Mouse (Mus musculus): ENCODE measurements around the gene Ube3a.

Gene Ube3a

DNA sequence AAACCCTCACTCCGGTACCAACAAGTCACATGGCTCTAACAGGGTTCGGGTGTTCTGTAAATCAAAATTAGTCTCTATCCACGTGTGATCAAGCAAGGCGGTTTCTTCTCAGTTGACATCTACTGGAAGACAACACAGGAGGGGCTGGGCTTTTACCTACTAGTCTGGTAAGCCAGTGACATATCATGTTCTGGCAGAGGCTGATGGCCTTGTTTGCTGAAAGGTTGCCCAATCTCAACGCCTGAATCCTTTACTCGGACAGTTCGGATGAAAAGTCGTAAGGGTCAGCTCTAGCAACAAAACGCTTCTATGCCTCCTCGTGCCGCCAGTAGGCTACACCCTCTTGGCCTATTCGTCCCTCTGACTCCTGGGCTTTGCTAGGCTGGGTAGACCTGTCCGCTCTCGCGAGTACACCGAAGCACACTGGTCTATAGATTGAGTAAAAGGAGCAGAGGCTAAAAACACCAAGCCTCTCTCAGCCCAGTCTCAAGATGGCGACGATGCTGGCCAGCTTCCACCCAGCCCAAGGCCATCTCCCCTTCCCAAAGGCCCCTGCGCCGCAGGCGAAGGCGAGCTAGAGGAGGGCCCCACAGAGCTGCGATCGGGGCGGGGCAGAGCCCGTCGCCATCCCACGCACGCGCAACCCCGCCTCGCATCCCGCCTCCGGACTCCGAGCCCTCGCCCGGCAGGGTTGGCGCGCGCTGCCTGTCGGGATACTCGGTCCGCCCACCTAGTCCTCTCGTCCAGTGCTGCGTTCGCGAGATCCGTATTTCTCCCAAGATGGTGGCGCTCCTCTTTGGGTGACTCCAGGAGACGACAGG is at the start of gene Ube3a:
Ube3a (plus strand) TSS at position 706 of the 821 bp plus-strand sequence.
- peak; percentile 97 for DNase-seq (ENCODE audit: low spot score)

DNA sequence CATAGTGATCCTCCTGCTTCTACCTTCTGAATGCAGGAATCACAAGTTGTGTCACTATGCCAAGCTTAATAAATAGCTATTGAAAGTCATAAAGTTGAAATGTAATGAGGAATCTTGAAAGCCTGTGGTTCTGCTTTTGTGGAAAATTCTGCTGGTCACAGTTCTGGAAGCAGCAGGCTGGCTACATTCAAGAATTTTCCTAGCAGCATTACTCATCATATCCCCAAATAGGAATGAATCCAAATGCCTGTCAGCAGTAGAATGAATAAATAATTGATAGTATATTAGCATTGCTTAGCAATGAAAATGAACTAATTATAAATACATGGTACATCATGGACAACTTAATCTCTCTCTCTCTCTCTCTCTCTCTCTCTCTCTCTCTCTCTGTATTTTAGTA is 35.7 kb upstream of the Ube3a start:
- DNase-seq (ENCODE audit: low spot score) = no peak

DNA sequence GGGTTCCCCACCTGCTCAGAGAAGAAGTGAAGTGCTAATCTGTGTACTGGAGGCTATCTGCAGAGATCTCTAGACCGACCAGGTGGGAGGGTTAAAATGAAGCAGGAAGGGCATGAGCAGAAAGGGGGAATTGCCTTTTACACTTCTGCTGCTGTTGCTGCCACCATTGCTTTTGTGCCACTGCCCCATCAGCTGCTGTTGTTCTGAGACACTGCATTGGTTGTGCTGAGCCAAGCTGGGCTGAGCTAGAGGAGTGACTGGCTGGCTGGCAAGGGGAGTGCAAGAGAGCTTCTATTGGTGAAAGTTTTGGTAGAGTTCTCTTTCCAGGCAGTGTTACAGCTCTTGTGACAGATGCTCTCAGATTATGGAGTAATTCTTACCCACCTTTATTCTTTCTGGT is 13.6 kb upstream of the Ube3a start:
- no peak for DNase-seq (ENCODE audit: low spot score)

DNA sequence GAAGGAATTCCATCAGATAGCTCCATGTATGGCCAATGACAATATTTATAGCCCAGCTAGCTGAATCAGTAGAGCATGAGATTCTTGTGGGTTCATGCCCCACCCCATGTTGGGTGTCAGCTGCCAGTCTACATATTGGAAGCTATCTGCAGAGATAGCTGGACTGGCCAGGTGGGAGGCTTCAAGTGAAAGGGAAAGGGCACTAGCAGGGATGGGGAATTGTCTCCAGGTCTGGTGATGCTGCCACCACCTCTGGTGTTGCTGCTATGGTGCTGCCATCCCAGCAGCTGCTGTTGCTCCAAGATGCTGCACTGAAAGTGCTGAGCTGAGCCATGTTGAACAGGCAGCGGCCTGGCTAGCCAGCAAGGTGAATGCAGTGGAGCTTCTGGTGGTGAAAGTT is 7.3 kb upstream of the Ube3a start:
- DNase-seq (ENCODE audit: low spot score) = no peak

DNA sequence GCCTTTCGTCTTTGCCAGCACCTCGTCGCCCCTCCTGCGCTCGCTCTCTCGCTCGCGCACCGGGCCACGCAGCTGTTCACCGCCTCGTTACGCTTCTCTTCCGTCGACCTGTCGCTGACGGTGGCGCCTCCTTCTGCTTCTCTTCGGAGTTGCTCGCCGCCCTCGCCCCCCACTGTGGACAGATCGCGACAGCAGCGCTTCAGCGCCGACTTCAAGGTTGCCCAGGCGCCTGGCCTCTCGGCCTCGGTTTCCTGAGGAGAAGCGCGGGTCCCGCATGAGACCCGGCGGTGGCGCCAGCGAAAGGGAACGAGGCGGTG is 274 bp downstream of the Ube3a start:
- DNase-seq (ENCODE audit: low spot score) = no peak

DNA sequence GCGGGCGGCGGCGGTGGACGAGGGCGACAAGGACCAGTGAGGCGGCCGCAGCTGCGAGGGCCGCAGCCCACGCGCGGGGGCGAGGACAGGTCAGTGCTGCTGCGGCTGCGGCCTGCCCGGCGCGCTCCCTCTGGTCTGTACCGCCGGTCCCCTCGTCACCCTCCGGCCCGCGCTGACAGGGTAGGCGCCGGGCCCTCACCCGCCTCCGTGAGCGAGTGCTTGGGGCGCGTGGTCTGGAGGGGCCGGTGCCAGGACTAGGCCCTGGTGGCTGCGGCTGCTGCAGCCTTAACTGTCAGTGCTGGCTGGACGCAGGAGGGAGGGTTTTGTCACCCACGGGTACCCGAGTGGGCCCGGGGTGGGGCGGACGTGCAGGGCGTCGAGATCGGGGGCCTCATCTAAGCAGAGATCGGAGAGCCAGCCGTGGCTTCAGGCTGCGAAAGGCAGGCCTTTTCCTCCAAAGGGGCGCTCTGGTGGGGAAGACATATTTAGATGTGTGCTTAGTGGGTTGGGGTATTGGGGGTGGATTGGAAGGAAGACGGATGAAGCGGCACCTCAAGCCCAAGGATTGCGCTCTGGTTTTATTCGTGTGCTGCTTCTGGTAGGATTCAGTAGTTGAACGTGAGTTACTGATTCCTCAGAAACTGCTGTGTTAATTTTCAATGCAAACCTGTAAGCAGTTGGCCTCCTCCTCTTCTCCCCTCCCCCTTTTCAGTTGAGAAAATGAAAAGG is 797 bp downstream of the Ube3a start:
- peak; percentile 45 for DNase-seq (ENCODE audit: low spot score)

DNA sequence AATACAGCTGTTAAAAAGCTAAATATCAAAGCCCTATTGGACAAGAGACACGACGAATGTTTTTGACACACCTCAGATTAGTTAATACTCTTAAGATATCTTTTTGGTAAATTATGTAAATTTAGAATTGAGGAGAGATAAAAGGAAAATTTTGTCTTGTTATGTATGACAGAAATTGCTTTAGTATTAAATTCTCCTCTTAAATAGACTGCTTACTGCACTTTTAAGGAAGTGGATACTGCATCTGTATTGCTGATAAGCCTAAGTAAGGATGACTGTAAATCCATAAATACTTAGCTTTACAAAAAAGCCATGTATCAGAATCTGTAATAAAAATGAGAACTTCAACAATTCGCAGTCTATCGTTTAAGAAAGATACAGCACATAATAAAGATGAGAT is 1.8 kb downstream of the Ube3a start:
- DNase-seq (ENCODE audit: low spot score) = no peak

DNA sequence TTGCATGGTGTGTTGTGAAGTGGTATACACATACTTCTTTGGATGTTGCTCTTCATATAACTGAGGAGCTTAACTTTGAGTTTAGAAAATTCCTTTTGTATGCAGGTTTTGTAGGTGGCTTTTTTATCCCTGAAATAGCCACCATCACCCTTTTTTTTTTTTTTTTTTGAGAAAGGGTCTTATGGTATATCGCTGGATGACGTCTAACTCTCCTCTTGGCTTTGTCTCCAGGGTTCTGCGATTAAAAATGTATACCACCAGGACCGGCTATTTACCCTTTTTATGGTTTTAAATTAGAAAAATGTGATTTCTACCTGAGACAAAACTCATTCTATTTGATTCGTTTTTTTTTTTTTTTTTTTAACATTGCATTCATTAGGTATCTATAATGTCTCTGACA is 2.2 kb downstream of the Ube3a start:
- no peak for DNase-seq (ENCODE audit: low spot score)

DNA sequence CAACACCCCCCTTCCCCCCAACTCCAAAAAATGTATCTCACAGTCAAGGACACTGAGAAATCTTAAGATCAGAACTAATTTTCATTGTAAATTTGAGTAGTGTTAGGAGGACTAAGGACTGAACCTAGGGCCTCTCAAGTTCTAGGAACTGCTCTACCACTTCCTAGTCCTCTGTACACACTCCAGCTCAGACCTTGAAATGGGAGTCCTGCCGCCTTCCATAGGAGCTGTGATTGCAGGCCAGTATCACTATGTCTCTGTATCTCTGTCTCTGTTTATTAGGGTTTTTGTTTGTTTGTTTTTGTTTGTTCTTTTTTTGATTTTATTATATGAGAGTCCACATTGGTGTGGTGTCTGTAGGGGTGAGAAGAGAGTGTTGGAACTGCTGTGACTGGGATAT is 3.4 kb downstream of the Ube3a start:
- no peak for DNase-seq (ENCODE audit: low spot score)

DNA sequence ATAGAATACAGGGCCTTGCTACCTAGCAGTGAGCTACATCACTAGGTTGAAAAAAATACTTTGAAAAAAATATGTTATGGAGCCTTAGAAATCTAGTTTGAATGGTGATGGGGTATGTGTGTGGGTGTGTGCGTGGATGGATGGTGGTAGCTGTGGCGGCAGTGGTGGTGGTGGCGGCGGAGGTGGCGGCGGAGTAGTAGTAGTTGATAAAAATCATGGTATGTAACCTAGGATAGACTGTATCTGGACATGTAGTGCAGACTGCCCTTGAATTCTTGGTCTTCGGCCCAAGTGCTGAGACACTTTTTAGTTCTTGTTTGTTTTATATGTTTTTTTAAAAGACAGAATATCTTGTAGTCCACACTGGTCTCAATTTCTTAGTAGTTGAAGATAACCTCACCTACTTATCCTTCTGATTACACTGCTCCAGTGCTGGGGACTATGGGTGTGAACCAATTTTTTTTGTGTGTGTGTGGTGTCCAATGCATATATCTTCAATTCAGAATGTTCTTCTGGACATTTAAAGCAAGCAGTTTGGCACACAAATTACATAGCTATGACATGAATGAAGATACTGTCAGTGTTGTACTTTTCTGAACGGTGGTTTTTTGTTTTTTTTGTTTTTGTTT is 6.3 kb downstream of the Ube3a start:
- no peak for DNase-seq (ENCODE audit: low spot score)

DNA sequence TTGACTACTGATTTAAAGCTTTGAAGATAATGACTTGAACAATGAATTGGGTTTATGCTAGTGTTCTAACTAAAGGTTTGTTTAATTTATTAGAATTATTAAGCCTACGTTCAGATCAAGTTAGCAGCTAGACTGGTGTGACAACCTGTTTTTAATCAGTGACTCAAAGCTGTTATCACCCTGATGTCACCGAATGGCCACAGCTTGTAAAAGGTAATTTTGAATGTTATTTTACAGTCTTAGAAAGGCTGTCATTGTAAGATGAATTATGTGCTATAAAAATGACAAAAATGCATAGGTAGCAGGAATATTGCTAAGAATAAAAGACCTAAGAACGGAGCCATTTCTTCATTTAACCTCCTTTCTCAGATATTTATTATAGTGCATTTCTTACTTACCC is 14.7 kb downstream of the Ube3a start:
- no peak for DNase-seq (ENCODE audit: low spot score)

DNA sequence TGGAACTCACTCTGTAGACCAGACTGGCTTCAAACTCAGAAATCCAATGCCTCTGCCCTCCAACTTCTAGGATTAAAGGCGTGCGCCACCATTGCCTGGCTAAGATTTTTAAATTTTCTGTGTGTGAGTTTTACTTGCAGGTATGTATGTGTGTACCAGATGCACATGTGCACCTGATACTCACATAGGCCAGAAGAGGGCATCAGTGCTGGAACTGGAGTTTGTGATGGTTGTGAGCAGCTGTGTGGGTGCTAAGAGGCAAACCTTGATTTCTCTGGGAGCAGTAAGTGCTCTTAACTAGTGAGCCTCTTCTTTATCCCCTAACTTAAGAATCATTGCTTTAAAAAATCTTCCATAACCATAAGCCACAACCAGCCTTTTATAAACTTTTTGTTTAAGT is 17.0 kb downstream of the Ube3a start:
- no peak for DNase-seq (ENCODE audit: low spot score)

DNA sequence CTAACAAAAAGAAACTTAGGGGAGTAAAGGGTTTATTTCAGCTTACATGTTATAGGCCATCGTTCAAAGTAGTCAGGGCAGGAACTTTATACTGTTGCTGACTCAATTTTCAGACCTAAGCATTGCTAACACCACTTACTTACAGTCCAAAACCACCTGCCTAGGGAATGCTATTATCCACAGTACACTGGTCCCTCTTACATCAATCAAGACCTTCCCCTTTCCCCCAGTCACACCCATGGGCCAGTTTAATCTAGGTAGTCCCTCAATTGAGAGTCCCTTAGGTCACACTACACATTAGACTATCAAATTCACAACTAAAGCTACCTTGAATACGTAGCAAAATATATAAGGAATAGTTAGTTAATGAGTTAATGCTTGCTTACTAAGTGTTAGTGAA is 24.8 kb downstream of the Ube3a start:
- DNase-seq (ENCODE audit: low spot score) = no peak

DNA sequence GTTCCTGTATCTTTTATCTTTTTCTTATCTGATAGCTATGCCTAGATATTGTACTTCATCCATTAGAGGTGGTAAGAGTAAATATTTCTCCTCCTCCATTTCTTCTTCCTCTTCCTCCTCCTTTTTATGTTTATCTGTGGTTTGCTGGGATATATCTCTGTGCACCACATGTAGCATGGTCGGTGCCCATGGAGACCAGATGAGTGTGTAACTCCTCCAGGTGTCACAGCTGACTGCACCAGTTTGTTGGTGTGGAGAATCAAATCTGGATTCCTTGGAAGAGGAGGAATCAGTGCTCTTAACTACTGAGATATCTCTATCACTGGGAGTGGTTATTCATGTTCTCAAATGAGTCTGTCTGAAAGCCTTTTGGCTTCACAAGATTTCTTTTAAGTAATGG is 37.0 kb downstream of the Ube3a start:
- DNase-seq (ENCODE audit: low spot score) = no peak

DNA sequence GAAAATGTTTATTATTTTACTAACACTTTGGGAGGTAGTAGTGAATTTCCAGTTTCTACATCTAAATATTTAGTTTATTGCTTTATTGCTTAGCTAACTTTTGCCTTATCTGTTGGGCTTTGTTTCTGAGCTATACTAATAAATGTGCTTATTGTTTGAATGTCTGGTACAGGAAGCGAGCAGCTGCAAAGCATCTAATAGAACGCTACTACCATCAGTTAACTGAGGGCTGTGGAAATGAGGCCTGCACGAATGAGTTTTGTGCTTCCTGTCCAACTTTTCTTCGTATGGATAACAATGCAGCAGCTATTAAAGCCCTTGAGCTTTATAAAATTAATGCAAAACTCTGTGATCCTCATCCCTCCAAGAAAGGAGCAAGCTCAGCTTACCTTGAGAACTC is 43.2 kb downstream of the Ube3a start:
- no peak for DNase-seq (ENCODE audit: low spot score)

DNA sequence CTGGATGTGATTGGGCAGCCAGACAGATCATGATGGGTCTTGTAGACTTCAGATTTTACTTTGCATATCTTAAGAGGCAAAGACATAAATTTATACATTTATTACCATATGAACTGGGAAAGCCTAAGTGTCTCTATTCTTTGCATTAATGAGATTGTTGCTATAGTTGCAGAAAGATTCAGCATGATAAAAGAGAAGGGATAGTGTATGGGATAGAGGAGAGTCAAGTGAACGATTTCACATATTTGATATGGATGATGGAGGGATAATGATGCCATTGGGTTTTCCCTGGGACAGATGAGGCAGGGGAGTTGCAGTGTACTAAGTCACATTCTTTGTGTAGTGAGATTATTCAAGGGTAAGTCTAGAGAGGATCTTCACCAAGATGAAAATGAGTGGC is 84.0 kb downstream of the Ube3a start:
- DNase-seq (ENCODE audit: low spot score) = no peak

DNA sequence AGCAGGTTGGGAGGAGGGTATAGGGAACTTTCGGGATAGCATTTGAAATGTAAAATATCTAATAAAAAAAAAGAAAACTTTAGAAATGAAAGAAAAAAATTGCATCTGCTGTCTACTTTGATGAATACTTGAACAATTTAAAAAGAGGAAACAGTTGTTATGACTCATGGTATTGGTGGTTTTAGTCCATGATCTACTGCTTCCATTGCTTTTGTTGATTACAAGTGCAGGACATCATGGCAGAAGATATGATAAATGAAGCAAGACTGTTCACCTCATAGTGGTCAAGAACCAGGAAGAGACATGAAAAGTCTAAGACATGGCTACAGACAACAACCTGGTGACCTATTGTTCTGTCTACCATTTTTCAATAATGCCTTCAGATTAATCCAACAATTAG is 94.2 kb downstream of the Ube3a start:
- DNase-seq (ENCODE audit: low spot score) = no peak

Data from left cerebral cortex, adult 11 months (tissue).